Mouse (Mus musculus) CD4-positive, CD25-positive, alpha-beta regulatory T cell, adult 4 months (primary cell): Measurements from ENCODE around the gene St3gal6. TPM values are rescaled to one million over a fixed set of nuclear protein-coding genes. Genes with fewer than 3 reads are reported as not detected.
"Not testable (repeated sequence)": the region's sequence is repeated elsewhere in the genome, so short reads cannot be mapped to it uniquely, and the experiment has no call there.

ENCODE experiments used
- ATAC-seq: one replicate; pipeline ENCODE4 v1.8.0; 2017
- polyA plus RNA-seq, 2 experiments: library from polyadenylated mRNA; unstranded; fragments of 100-300 nt; shearing (Covaris generic); gene quantifications; one replicate each; pipeline ENCODE4 v1.2.1; 2017

The St3gal6 gene
- polyA plus RNA-seq, 2 experiments from 2014 or later = 5.7 to 9.5 TPM

DNA sequence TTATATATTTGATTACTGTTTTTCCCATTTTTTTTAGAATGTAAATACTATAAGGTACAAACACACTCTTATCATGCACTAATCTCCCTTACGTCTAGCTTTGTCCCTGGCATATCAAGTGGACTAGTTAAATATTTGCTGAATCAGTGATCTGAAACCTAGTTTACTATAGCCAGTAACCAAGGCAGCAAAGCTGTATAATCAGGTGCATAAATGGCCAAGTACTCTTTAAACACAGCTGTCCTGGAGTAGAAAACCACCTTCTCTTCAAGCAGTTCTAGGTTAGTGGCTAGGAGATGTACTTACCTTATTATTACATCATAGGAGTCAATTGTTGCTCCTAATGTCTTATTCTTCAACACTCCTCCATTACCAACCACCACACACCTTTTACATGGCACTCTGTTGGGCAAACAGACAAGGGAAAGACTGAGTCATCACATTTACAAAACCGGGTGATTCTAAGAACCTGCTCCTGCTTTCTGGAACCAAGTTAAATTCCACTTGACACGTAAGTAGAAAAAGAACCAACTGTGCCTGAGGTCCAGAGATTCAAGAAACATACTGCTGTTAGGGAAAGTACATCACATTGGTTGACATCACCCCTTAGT, 48.4 kb downstream of the St3gal6 start:
- no peak for ATAC-seq

DNA sequence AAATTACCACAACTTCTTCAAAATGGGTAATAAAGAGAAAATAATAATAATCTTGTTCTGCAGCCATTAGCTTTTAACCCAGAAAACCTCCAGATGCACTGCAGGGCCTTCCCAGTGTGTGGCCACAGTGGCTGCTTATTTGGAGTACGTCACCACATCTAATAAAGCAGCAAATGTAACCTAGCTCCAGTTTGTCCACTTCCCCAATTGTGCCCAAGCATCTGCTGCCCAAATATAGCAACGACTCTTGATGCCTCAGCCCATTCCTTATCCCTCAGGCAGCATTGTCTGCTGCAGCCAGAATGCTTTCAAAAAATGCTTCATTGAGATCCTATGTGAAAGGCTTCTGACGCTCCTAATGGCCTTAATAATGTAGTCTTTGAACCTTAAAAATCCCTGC, 49.2 kb downstream of the St3gal6 start:
- ATAC-seq = no peak

DNA sequence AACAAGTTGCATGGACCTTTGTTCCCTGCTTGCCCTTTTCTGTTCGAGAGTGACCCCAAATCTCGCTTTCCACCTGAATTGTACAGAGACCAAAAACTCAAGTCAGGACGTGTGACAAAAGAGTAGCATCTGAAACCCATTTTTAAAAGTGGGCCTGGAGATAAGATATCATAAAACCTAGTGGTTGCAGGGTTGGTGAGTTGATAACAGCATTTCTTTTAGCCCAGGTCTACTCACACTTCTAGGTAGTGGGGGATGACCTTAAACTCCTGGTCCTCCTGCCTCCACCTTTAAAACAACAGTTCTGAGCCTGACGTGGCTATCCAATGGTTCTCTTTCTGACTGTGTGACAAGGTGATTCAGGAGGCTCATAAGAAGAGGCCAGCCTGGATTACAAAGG, 53.2 kb downstream of the St3gal6 start:
- no peak for ATAC-seq

DNA sequence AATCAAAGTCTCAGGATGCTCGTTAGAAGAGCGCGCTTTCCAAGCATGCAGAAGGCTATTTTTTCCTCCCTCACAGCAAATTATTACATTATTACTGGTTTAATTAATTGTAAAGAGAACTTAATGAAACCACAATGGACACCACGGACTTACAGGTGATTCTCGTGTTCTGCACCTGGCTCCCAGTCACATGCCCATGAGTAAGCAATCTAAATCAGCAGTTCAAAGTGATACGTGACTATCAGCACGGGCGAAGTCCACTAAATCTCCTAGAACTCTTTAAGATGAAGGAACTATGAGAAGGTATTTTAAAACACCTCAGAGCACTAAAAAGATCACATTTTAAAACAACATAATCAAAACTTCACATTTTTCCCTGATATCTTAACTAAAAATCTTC, 54.0 kb downstream of the St3gal6 start:
- ATAC-seq = no peak

DNA sequence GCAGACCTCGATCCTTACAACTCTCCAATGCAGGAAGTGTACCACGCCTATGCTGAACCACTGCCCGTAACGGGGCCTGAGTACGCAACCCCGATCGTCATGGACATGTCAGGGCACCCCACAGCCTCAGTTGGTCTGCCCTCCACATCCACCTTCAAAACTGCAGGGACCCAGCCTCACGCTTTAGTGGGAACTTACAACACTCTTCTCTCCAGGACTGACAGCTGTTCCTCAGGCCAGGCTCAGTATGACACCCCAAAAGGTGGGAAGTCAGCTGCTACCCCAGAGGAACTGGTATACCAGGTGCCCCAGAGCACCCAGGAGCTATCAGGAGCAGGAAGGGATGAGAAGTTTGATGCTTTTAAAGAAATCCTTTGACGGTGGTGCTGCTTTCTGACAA, 58.6 kb downstream of the St3gal6 start:
- no peak for ATAC-seq

DNA sequence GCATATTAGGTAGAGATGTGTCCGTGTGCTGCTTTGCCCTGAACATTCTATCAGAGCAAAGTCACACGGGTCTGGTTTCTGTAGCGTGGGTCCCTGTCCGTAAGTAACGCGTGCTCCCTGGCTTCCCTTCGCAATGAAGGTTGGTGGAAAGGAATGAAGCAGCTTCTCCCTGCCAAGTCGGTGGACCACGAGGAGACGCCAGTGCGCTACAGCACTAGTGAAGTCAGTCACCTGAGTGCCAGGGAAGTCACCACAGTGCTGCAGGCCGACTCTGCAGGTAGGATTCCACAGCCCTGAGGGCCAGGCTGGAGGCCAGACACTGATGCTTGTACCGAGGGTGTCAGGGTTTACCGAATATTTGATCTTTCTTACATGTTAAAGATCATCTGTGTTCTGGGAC, 60.0 kb downstream of the St3gal6 start:
- ATAC-seq = no peak

DNA sequence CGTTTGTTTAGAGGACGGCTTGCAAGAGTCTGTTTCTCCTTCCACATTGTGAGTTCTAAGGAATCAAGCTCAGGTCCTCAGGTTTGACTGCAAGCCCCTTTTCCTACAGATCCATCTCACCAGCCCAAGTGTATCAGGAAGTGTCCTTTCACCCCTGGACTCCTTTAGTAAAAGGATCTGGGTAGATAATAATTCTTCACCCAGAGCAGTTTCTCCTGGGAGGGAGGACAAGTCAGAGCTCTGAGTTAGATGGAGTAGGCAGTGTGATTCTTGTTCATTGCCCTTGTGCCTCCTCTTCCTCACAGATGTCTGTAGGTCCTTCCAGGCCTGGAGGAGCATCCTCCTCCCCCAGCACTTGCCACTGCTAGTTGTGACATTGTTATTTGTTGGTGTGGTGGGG, 61.5 kb downstream of the St3gal6 start:
- no peak for ATAC-seq

DNA sequence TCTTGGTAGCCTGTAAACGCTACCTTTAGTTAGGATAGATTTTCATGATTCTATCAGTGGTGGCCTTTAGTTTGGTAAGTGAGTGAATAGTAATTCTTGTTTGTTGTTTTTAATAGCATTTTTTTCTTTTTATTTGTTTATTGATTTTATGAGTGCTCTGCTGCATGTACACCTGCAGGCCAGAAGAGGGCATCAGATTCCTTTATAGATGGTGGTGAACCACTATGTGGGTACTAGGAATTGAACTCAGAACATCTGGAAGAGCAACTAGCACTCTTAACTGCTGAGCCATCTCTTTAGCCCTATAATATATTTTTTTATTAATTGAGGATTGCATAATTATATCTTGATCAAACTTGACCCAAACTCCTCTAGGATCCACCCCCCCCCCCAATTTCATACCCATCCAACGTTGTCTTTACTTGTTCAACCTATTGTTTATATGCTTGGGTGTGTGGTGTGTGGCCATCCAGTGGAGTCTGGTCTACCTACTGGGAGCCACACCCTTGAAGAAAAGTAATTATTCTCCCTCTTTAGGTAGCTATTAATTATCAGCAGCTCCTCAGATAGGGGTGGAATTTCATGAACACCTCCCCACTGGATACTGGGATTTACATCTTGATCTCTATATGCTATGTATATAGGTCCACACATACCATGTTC, 62.1 kb downstream of the St3gal6 start:
- peak; percentile 80 for ATAC-seq

DNA sequence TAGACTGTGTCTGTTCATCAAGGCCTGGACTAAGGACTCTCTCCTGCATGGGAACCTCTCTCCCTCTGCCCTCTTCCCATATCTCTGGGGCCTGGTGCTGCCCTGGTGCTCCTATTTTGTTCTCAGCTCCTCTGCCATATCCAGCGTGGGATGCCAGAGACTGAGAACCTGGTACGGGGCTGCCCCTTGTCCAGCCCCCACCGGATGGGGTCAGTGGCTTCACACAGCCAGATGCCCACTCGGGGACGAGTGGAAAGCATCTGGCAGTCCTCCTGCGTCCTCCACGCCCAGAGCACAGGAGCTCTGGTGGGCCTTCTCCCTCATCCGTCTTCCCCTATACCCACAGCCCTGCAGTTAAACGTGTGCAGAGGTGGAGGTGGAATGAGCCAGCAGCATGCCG, 63.7 kb downstream of the St3gal6 start:
- ATAC-seq = no peak

DNA sequence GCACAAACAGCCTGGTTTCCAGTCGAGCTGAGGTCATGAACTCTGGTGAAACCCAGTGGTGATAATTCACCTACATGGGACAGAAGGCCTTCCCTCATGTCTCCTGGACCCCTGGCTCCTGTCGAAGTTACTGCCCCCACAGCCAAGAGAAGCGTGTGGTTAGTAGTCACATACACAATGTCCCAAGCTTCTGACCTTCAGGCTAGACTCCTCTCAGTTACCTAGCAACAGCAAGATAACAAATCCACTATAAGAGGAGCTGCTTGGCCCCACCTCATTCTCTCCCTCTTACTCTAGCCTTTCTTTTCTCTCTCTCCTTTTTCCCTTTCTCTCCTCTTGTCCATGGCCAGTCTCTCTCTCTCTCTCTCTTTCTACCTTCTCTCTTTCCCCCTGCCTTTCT, 64.1 kb downstream of the St3gal6 start:
- ATAC-seq = not testable (repeated sequence)

DNA sequence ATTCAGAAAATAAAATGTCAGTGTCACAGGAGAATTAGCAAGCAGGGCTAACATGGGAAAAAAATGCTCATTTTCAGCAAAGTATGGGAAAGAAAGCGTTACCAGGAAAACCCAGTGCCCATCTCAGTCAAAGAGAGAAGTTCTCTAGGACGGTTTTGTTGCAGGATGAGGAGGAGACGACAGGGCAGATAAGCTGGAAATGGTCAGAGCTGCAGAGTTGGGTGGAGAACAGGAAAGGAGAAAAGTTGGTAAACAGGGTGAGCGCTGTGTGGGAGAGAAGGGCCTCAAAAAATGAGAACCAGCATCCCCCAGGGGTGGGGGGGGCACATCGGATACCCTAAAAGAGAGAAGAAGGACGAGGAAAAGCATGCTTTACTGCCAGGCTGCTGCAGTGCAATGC, 67.1 kb downstream of the St3gal6 start:
- ATAC-seq = no peak

DNA sequence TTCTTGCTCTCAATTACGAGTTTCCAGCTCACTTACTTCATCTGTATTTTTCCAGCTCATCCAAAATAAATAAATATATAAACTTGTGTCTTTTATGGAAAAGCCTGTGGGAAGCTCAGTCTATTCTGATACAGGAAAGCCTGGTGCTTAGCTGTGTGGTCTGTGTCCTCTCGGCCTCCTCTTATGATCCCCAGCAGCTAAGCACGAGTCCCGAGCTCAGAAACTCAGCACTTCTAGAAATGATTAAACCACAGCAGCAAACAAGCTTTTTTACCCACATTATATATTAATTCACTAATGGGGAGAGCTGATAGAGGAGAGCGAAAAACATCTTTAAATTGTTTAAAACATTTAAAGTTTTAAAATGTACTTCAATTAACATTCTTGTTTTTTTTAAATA, 67.6 kb downstream of the St3gal6 start:
- ATAC-seq = no peak

DNA sequence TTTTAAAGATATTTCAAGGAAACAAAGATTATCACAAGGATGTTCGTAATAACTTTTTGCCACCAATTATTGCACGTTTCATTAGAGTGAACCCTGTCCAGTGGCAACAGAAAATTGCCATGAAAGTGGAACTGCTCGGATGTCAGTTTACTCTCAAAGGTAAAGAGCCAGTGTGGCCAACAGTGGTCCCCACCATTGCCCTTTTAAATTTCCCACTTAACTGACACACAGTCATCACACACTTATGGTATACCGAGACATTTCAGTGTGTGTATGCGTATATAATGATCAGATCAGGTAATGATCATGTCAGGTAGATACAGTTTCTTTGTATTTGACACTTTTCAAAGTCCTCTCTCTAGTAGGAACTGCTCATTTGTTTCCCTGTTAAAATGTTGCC, 68.9 kb downstream of the St3gal6 start:
- no peak for ATAC-seq

DNA sequence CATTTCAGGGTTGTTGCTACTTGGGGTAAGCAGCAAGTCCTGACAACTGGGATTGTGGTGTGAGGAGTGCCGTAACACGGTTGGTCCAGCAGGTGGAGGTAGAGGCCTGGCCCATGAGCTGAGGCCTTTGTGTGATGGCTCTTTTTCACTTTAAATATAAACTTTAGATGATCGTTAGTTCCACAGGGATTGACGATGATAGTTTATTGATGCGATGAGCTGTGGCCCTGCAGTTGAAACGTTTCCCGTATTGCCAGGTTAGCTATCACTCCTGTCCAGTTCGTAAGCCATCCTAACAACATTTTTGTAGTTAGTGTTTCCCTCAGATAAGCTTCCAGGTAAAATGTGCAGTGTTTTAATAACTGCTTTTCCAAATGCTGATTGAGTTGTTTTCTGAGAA, 69.4 kb downstream of the St3gal6 start:
- ATAC-seq = peak; percentile 97

DNA sequence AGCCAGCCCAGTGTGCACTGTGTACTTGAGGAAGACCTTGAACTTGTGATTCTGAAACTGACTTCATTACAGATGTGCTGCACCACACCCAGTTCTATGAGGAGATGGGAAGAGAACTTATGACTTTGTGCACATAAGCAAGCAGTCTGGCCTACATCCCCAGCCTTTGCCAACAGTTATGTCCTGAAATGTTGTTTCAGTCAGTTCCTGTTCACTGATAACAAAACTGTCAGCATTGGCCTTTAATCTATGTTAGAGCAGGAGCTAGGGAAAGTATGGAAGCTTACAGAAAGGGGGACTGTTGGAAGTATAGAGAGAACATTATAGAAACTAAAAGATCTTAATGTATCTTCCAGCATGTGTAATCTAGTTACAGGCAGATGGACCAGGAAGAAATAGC, 70.2 kb downstream of the St3gal6 start:
- no peak for ATAC-seq

DNA sequence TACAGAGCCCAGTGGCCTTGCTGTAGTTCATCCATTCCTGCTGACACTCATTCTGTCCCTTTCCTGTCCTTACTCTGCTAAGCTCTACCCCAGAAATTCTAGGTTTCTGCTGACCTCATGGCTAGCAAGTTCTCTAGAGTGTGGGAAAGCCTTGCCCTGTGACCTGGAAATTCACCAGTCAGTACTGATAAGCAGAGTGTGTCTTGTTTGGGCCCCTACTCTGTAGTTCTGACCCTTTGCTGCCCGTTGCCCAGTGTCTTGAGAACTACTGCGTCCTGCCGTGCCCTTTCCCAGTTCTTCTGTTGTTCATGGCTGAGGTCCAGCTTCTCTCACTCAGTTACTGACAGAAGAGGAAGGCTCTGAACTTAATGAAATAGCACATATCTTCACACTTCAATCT, 70.9 kb downstream of the St3gal6 start:
- ATAC-seq = no peak

DNA sequence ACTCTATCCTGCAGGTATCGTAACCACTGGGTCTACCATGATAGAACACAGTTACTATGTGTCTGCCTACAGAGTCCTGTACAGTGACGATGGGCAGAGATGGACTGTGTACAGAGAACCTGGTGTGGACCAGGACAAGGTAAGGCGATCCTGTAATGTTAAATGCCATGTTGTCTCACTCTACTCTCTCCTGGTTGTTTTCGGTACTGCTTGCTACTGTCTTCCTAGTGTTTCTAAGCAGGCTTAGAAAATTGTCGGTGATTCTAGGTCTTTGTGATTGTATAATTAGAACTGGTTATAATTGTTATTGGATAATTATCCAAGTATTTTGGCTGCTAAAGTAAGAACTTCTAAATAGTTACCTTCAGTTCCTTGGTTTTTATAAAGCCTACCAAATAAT, 72.4 kb downstream of the St3gal6 start:
- no peak for ATAC-seq

DNA sequence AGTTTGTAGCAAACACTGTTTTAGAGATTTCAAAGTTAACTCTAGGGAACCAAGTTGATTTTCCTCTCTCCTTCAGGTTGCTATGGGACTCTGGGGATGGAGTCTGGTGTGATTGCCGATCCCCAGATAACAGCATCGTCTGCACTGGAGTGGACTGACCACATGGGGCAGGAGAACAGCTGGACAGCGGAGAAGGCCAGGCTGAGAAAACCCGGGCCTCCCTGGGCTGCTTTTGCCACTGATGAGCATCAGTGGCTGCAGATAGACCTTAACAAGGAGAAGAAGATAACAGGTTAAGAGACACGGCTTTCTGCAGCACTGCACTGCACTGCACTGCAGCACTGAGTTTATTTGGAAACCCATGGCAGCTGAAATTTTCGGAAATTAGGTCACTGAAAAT, 73.4 kb downstream of the St3gal6 start:
- no peak for ATAC-seq

DNA sequence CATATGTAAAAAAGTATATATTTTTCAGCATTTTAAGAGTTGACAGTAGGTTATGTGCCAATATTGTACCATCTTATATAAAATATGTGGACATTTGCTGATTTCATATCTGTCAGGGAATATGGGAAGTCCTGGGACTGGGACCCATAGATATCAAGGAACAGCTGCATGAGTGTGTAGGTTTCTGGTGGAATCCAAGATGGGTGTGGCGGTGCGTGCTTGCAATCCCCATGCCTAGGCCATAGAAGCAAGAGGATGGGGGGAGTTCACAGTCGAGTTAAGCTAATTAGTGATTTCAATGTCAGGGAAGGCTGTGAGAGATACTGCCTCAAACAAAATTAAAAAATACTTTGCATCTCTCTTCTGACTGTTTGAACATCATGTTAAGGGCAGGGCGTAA, 75.0 kb downstream of the St3gal6 start:
- ATAC-seq = no peak

DNA sequence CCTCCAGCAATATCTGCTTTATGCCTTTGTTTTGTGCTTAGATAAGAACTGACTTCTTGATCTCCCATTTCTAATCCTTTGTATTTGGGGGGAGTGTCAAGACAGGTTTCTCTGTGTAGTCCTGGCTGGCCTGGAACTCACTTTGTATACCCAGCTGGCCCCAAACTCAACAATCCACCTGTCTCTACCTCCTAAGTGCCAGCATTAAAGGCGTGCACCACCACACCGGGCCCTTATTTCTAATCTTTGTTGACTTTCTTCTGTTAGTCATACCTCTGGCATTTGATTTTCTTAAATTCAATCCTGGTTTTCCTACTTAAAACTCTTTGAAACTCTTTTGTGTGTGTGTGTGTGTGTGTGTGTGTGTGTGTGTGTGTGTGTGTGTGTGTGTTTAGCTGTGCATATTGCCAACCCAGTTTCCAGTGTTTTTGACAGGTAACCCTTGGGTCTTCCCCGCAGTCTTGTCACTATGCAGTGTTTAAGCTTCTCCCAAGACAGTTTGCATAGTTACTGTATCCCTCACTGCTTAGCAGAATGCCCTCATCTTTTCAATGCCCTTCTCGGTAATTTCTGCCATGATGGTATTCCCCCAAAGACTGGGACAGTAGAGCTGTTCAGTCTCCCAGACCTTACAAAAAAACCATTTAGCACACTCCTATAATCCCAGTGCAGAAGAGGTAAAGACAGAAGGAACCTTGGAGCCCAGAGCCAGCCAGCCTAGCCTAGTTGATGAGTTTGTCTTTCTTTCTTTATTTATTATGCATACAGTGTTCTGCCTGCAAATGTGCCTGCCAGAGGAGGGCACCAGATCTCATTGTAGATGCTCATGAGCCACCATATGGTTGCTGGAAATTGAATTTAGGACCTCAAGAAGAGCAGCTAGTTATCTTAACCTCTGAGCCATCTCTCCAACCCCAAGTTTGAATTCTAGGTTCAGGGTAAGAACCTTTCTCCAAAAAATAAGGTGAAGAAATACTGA, 77.5 kb downstream of the St3gal6 start:
- no peak for ATAC-seq

DNA sequence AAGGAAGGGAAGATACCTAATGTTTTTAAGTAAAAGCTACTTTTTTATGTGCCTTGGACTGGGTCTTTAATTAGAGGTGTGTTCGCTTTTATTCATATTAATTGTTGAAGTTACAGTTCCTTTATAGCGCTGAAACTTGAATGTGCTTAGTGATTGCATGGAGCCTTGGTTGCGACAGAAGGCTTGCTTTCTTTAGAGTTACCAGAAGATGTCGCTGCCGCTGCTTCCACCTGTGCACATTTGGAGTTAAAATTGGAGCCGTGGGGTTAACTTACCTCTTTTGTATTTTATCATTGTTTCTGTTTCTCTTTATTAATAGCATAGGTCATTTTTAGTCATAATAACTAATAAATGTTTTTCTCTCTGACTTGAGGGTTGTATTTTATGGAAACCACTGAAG, 79.3 kb downstream of the St3gal6 start:
- no peak for ATAC-seq

DNA sequence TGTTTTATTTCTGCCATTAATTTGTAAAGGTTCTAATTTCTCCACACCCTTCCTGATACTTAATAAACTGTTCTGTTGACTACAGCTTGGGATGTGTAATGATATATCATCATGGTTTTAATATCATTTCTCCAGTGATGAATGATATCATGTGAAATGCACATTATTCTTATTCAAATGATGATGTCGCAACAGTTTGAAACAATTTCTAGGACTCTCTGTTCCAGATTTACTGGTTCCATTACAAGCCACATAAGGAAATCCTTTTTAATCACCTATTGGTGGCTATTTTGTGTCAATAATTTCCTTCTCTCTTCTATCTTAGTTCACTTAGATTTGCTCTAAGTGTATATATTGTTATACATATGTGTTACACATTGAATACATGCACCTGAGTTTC, 91.7 kb downstream of the St3gal6 start:
- ATAC-seq = no peak

DNA sequence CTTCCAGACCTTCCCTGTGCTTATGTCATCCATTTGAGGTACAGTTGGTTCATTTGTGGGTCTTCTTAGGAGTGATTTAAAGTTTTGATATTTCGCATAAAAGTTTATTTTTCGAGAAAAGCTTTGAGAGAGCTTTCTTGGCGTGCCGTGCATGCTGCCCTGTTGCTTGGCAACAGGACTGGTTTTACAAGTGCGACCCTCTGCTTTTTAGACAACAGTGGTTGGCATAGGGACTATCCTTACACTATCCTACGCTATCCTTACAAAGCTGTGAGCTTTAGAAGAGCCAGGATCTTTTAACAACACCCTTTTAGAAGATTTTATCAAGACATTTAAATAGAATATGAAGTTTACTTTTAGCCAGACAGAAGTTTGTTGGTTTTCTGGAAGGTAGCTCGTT, 93.8 kb downstream of the St3gal6 start:
- ATAC-seq = no peak
